Mouse (Mus musculus): ENCODE data around the gene Neo1. TPM values are rescaled to one million over a fixed set of nuclear protein-coding genes. Genes with fewer than 3 reads are reported as not detected.

Neo1 gene
- polyA plus RNA-seq, 1 experiment: 2.4 TPM

DNA sequence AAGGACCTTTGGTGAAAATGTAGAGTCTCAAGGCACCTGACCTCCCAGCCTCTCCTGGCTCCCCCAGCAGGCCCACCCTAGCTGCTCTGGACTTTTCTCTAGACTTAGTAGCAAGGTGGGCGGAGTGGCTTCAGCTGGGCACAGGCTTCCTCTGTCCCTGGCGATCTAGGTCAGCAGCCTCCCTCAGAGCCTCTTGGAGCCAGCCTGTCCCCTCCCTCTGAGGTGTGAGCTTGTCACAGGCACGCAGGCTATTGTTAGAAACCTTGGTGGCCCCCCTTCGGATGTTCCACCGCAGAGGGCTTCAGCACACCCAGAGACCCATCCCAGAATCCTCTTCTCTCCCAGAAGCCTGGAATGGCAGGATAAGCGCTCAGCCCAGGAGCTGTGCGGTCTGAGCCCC, 188.6 kb downstream of the Neo1 start:
- DNase-seq (ENCODE audit: low read depth in 1 of 2, low spot score in 2 of 2): no peak
- no peak overlapping the region for H3K27ac ChIP-seq (ENCODE audit: insufficient read depth, low read length)
- no peak overlapping the region for H3K4me3 ChIP-seq (ENCODE audit: extremely low read depth, insufficient read depth, insufficient read length)
- no peaks in the 10 kb centered on the region for H3K27me3 ChIP-seq (ENCODE audit: control insufficient read depth, insufficient read depth, low read length)
- H3K4me1 ChIP-seq (ENCODE audit: control insufficient read depth, insufficient read depth, insufficient read length): no peaks in the 10 kb centered on the region
- H3K36me3 ChIP-seq (ENCODE audit: control insufficient read depth, insufficient read depth, low read length): no peaks in the 10 kb centered on the region
- no peak for TF ChIP-seq POLR2A (IDR thresholded peaks at IDR 0.05; ENCODE audit: low read depth, low read length)
- no peak for TF ChIP-seq CTCF (IDR thresholded peaks at IDR 0.05; ENCODE audit: extremely low read depth, insufficient read depth, insufficient read length, insufficient replicate concordance)
- 60% methylated on average over 7 of the region's 7 CpGs for WGBS

DNA sequence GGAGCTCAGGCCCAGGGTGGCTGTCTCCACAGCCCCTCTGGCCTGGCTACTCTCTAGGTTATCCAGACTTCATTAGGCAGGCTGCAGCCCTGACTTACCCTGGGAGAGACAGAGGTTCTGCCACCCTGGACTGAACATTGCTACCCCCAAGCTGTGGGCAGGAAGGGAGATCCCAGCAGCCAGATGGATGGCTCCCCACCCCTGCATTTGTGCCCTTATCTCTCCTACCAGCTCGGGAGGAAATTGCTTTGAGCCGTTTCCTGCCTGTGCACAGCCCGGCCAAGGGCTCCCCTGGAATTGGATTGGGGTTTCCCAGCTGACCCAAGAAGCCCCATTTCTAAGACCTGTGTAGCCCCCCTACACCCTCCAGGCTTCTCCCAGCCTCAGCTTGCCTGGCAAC, 189.2 kb downstream of the Neo1 start:
- 13% methylated on average over 3 of the region's 3 CpGs for WGBS
- Histone ChIP-seq H3K4me1 (ENCODE audit: control insufficient read depth, insufficient read depth, insufficient read length) (no peaks in the 10 kb centered on the region), H3K4me3 (ENCODE audit: extremely low read depth, insufficient read depth, insufficient read length) (no peak overlapping the region), H3K27ac (ENCODE audit: insufficient read depth, low read length) (no peak overlapping the region), H3K36me3 (ENCODE audit: control insufficient read depth, insufficient read depth, low read length) (no peaks in the 10 kb centered on the region), H3K27me3 (ENCODE audit: control insufficient read depth, insufficient read depth, low read length) (no peaks in the 10 kb centered on the region)
- DNase-seq (ENCODE audit: low read depth in 1 of 2, low spot score in 2 of 2): no peak
- TF ChIP-seq POLR2A (IDR thresholded peaks at IDR 0.05; ENCODE audit: low read depth, low read length): no peak
- TF ChIP-seq CTCF (IDR thresholded peaks at IDR 0.05; ENCODE audit: extremely low read depth, insufficient read depth, insufficient read length, insufficient replicate concordance): no peak

DNA sequence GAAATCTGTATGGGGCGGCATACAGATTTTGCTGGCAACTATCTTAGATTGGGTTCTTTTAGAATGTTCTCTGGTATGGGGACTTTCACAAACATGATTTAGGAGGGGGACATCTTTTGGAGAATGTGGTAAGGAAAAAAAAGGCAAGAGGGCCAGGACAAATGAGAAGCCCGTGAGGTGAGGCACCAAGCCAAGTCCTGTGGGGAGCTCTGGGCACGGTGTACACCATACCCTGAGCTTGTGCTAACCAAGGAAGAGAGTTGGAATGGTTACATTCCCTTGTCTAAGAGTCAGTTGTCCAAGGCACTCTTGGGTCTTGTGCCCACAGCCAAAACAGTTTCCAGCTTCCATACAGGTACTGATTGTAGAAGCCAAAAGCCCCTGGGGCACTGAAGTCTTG, 191.6 kb downstream of the Neo1 start:
- no peak for TF ChIP-seq CTCF (IDR thresholded peaks at IDR 0.05; ENCODE audit: extremely low read depth, insufficient read depth, insufficient read length, insufficient replicate concordance)
- TF ChIP-seq POLR2A (IDR thresholded peaks at IDR 0.05; ENCODE audit: low read depth, low read length): no peak
- no peaks in the 10 kb centered on the region for H3K36me3 ChIP-seq (ENCODE audit: control insufficient read depth, insufficient read depth, low read length)
- H3K4me3 ChIP-seq (ENCODE audit: extremely low read depth, insufficient read depth, insufficient read length): no peak overlapping the region
- no peak overlapping the region for H3K27ac ChIP-seq (ENCODE audit: insufficient read depth, low read length)
- no peak for DNase-seq (ENCODE audit: low read depth in 1 of 2, low spot score in 2 of 2)
- H3K4me1 ChIP-seq (ENCODE audit: control insufficient read depth, insufficient read depth, insufficient read length): no peaks in the 10 kb centered on the region
- 82% methylated on average over 3 of the region's 3 CpGs for WGBS
- H3K27me3 ChIP-seq (ENCODE audit: control insufficient read depth, insufficient read depth, low read length): no peaks in the 10 kb centered on the region

DNA sequence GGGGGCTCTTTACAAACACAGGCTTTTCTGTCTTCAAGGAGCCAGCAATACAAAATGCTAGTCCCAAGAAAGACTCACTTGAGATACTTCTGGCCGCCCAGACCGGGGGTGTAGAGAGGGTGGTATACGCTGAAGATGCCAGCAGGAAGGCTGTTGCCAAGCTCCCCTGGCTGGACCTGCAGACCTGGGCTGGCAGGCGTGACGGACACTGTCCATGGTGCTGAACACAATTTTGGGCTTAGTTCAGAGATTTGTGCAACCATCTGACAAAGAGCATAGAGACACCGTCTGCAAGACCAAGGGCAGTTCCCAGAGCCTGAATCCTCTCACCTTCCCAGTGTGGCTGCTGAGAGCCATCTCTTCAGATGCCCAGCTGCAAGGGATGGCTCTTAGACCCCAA, 194.6 kb downstream of the Neo1 start:
- DNase-seq (ENCODE audit: low read depth in 1 of 2, low spot score in 2 of 2): no peak
- H3K36me3 ChIP-seq (ENCODE audit: control insufficient read depth, insufficient read depth, low read length): no peaks in the 10 kb centered on the region
- no peak overlapping the region for H3K4me3 ChIP-seq (ENCODE audit: extremely low read depth, insufficient read depth, insufficient read length)
- H3K4me1 ChIP-seq (ENCODE audit: control insufficient read depth, insufficient read depth, insufficient read length): no peaks in the 10 kb centered on the region
- 26% methylated on average over 6 of the region's 6 CpGs for WGBS
- no peaks in the 10 kb centered on the region for H3K27me3 ChIP-seq (ENCODE audit: control insufficient read depth, insufficient read depth, low read length)
- H3K27ac ChIP-seq (ENCODE audit: insufficient read depth, low read length): no peak overlapping the region
- no peak for TF ChIP-seq POLR2A (IDR thresholded peaks at IDR 0.05; ENCODE audit: low read depth, low read length)
- no peak for TF ChIP-seq CTCF (IDR thresholded peaks at IDR 0.05; ENCODE audit: extremely low read depth, insufficient read depth, insufficient read length, insufficient replicate concordance)

DNA sequence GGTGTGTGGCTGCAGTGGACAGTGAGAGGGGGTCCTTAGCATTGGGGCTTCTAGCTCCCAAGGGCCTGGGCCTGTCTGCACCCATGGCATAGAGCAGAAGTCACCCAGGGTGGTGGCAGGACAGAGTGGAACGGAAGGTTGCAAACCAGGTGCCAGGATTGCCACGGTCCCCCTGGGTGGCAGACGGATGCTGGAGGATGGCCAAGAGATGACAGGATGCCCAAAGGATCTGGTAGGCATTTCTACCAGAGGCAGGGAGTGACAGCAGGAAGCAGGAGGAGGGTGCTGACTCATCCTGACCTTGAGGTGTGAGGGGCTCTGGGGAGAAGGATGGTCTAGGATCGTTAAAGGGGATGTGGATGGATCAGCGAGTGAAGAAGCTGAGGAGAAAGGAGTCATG, 197.7 kb downstream of the Neo1 start:
- Histone ChIP-seq H3K4me3 (ENCODE audit: extremely low read depth, insufficient read depth, insufficient read length) (no peak overlapping the region), H3K27ac (ENCODE audit: insufficient read depth, low read length) (no peak overlapping the region), H3K27me3 (ENCODE audit: control insufficient read depth, insufficient read depth, low read length) (no peaks in the 10 kb centered on the region), H3K4me1 (ENCODE audit: control insufficient read depth, insufficient read depth, insufficient read length) (no peaks in the 10 kb centered on the region), H3K36me3 (ENCODE audit: control insufficient read depth, insufficient read depth, low read length) (no peaks in the 10 kb centered on the region)
- 79% methylated on average over 5 of the region's 5 CpGs for WGBS
- TF ChIP-seq CTCF (IDR thresholded peaks at IDR 0.05; ENCODE audit: extremely low read depth, insufficient read depth, insufficient read length, insufficient replicate concordance) (no peak), POLR2A (IDR thresholded peaks at IDR 0.05; ENCODE audit: low read depth, low read length) (no peak)
- DNase-seq (ENCODE audit: low read depth in 1 of 2, low spot score in 2 of 2): no peak

DNA sequence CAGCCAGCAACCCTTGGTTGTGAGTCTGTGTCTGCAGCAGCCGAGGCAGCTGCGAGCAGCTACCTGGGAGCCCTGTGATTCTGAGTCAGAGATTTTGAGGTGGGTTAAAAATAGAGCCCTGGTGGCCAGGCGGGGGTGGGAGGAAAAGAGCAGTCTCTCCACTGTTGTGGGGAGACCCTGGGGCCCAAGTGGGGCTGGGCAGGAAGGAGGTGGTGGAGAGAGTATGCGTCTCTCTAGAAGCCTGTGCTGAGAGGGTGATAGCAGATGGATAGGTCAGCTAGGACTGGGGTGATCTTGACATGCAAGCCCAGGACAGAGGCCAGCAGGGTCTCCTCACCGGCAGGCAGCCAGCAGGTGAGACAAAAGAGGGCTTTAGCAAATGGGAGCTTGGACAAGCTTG, 199.1 kb downstream of the Neo1 start:
- no peak for DNase-seq (ENCODE audit: low read depth in 1 of 2, low spot score in 2 of 2)
- 18% methylated on average over 5 of the region's 5 CpGs for WGBS
- H3K36me3 ChIP-seq (ENCODE audit: control insufficient read depth, insufficient read depth, low read length): no peaks in the 10 kb centered on the region
- H3K4me1 ChIP-seq (ENCODE audit: control insufficient read depth, insufficient read depth, insufficient read length): no peaks in the 10 kb centered on the region
- H3K27ac ChIP-seq (ENCODE audit: insufficient read depth, low read length): no peak overlapping the region
- no peaks in the 10 kb centered on the region for H3K27me3 ChIP-seq (ENCODE audit: control insufficient read depth, insufficient read depth, low read length)
- TF ChIP-seq POLR2A (IDR thresholded peaks at IDR 0.05; ENCODE audit: low read depth, low read length): no peak
- no peak for TF ChIP-seq CTCF (IDR thresholded peaks at IDR 0.05; ENCODE audit: extremely low read depth, insufficient read depth, insufficient read length, insufficient replicate concordance)
- H3K4me3 ChIP-seq (ENCODE audit: extremely low read depth, insufficient read depth, insufficient read length): no peak overlapping the region

DNA sequence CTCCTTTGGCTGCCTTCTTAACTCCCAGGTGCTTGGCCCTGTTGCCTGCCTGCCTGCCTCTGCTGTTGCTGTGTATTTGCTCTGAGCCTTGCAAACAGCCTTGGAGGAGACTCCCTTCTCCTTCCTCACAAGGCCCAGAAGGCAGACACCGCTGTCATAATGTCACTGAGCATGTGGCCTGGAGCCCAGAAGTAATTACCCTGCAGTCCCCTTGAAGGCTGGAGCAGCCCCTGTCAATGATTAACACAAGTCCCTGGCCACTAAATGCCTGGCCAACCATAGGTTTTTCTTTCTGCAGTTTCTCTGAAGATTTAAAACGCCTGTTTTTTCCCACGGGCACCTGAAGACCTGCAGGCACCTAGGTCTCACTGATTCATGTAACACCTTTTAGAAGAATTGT, 203.3 kb downstream of the Neo1 start:
- H3K4me1 ChIP-seq (ENCODE audit: control insufficient read depth, insufficient read depth, insufficient read length): no peaks in the 10 kb centered on the region
- H3K27me3 ChIP-seq (ENCODE audit: control insufficient read depth, insufficient read depth, low read length): no peaks in the 10 kb centered on the region
- 86% methylated on average over 3 of the region's 3 CpGs for WGBS

More for the DNA sequence above, 203.3 kb downstream of the Neo1 start:
- Histone ChIP-seq H3K27ac (ENCODE audit: insufficient read depth, low read length) (no peak overlapping the region), H3K36me3 (ENCODE audit: control insufficient read depth, insufficient read depth, low read length) (no peaks in the 10 kb centered on the region), H3K4me3 (ENCODE audit: extremely low read depth, insufficient read depth, insufficient read length) (no peak overlapping the region)
- no peak for DNase-seq (ENCODE audit: low read depth in 1 of 2, low spot score in 2 of 2)
- TF ChIP-seq CTCF (IDR thresholded peaks at IDR 0.05; ENCODE audit: extremely low read depth, insufficient read depth, insufficient read length, insufficient replicate concordance) (no peak), POLR2A (IDR thresholded peaks at IDR 0.05; ENCODE audit: low read depth, low read length) (no peak)

Measured in spleen, adult 2 months (tissue).